Mouse (Mus musculus): Measurements from ENCODE around the gene Foxp1. TPM values are rescaled to one million over a fixed set of nuclear protein-coding genes. Genes with fewer than 3 reads are reported as not detected.

Foxp1 gene
- total and polyA plus RNA-seq, 3 experiments = 16.1 to 42.0 TPM; not detected in 1

- Histone ChIP-seq H3K4me1 (ENCODE audit: control insufficient read depth in 1 of 2, insufficient read depth in 2 of 2, low read length in 2 of 2) (no peaks in the 10 kb centered on the region), H3K27ac (ENCODE audit: control insufficient read depth, low read depth, low read length) (no peak overlapping the region), H3K27me3 (ENCODE audit: control insufficient read depth in 1 of 2, insufficient read depth in 2 of 2, low read length in 2 of 2) (no peaks in the 10 kb centered on the region), H3K9me3 (replicated peaks; ENCODE audit: insufficient read depth, low read length) (no peaks in the 10 kb centered on the region), H3K4me3 (ENCODE audit: control insufficient read depth in 1 of 2, insufficient read depth in 1 of 2, low read depth in 2 of 2, low read length in 2 of 2) (no peak overlapping the region), H3K79me2 (ENCODE audit: control insufficient read depth, insufficient read depth, low read length, poor library complexity) (no peaks in the 10 kb centered on the region), H3K36me3 (ENCODE audit: control insufficient read depth in 1 of 2, insufficient read depth in 2 of 2, low read length in 2 of 2) (no peaks in the 10 kb centered on the region; a peak in 1 of 4 replicates), H3K9ac (ENCODE audit: control insufficient read depth, low read depth, low read length, poor library complexity, severe bottlenecking) (no peak overlapping the region)
- DNase-seq (ENCODE audit: low read depth, low spot score) = no peak
- no peak for TF ChIP-seq NELFE (IDR thresholded peaks at IDR 0.05; ENCODE audit: low read depth, low read length)
- no peak for TF ChIP-seq CTCF (IDR thresholded peaks at IDR 0.05 in 2 of 3, conservative IDR thresholded peaks at IDR 0.05 in 1 of 3; ENCODE audit: control insufficient read depth in 1 of 3, insufficient read depth in 1 of 3, low read depth in 2 of 3, low read length in 3 of 3, poor library complexity in 1 of 3, severe bottlenecking in 1 of 3)
- TF ChIP-seq ETS1 (IDR thresholded peaks at IDR 0.05; ENCODE audit: low read depth, low read length) = no peak
- TF ChIP-seq NRF1 (IDR thresholded peaks at IDR 0.05; ENCODE audit: insufficient read depth, low read depth, low read length, poor library complexity, severe bottlenecking) = no peak
- no peak for TF ChIP-seq EP300 (IDR thresholded peaks at IDR 0.05; ENCODE audit: low read depth in 1 of 2, low read length in 2 of 2)
These were observed 451.8 kb downstream of the Foxp1 start for GRCm38 (mm10) chr6:99070710-99071109.

DNA sequence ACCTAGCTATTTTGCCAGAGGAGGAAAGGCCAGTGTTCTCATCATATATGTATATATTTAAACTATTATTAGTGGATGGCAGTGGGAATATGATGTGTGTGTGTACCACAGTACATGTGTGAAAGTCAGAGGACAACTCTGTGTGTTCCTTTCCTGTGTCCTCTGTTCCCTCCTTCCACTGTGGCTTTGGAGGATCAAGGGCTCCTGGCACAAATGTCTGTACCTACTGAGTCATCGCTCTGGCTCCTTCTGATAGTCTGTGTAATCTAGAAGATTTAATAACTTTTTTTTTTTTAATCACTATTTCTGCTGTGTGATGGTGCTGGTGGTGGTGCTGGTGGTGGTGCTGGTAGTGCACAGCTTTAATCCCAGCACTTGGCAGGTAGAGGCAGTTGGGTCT lies 452.8 kb downstream of the Foxp1 start:
- Histone ChIP-seq H3K9ac (ENCODE audit: control insufficient read depth, low read depth, low read length, poor library complexity, severe bottlenecking) (no peak overlapping the region), H3K9me3 (replicated peaks; ENCODE audit: insufficient read depth, low read length) (no peaks in the 10 kb centered on the region), H3K79me2 (ENCODE audit: control insufficient read depth, insufficient read depth, low read length, poor library complexity) (no peaks in the 10 kb centered on the region), H3K27ac (ENCODE audit: control insufficient read depth, low read depth, low read length) (no peak overlapping the region), H3K4me3 (ENCODE audit: control insufficient read depth in 1 of 2, insufficient read depth in 1 of 2, low read depth in 2 of 2, low read length in 2 of 2) (no peak overlapping the region), H3K36me3 (ENCODE audit: control insufficient read depth in 1 of 2, insufficient read depth in 2 of 2, low read length in 2 of 2) (no peaks in the 10 kb centered on the region; a peak in 1 of 4 replicates), H3K4me1 (ENCODE audit: control insufficient read depth in 1 of 2, insufficient read depth in 2 of 2, low read length in 2 of 2) (no peaks in the 10 kb centered on the region), H3K27me3 (ENCODE audit: control insufficient read depth in 1 of 2, insufficient read depth in 2 of 2, low read length in 2 of 2) (no peaks in the 10 kb centered on the region)
- no peak for TF ChIP-seq UBTF (IDR thresholded peaks at IDR 0.05; ENCODE audit: borderline replicate concordance, insufficient read depth, low read depth, low read length)
- no peak for DNase-seq (ENCODE audit: low read depth, low spot score)

DNA sequence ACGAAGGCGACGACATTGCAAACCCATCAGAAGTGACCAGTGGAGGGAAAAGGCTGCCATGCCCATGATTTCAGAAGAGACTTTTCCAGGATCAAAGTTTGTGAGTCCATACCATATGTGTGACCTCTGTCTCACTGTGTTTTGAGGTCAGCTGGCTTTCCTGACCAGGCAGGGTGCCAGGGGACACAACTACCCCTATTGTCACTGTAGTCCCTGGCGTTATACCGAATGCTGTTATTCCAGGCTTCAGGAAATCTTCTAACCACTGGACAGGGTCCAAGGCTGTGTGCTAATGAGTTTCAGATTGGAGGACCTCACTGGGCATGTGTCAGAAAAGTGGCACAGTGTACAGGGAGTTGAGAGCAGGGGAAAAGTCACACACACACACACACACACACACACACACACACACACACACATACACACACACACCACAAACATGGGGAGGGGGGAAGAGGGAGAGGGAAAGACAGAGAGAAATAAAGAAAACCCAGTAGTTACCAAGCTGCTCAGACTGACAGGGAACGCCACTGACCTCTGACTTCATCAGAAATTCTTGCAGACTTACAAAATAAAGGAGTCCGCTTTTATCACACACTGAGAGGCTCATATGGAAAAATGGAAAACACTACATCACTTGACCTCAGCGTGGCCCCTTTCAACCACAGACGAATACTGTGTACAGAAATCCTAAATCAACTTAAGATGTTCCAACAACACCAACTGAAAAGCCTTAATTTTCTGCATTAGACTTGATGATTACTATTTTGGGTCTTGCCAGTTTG lies 456.8 kb downstream of the Foxp1 start:
- no peaks in the 10 kb centered on the region for H3K36me3 ChIP-seq (ENCODE audit: control insufficient read depth in 1 of 2, insufficient read depth in 2 of 2, low read length in 2 of 2)
- no peak for DNase-seq (ENCODE audit: low read depth, low spot score)
- no peak overlapping the region for H3K27ac ChIP-seq (ENCODE audit: control insufficient read depth, low read depth, low read length)
- no peaks in the 10 kb centered on the region for H3K27me3 ChIP-seq (ENCODE audit: control insufficient read depth in 1 of 2, insufficient read depth in 2 of 2, low read length in 2 of 2)
- no peaks in the 10 kb centered on the region for H3K9me3 ChIP-seq (replicated peaks; ENCODE audit: insufficient read depth, low read length)
- H3K4me1 ChIP-seq (ENCODE audit: control insufficient read depth in 1 of 2, insufficient read depth in 2 of 2, low read length in 2 of 2) = no peaks in the 10 kb centered on the region
- H3K4me3 ChIP-seq (ENCODE audit: control insufficient read depth in 1 of 2, insufficient read depth in 1 of 2, low read depth in 2 of 2, low read length in 2 of 2) = no peak overlapping the region
- H3K9ac ChIP-seq (ENCODE audit: control insufficient read depth, low read depth, low read length, poor library complexity, severe bottlenecking) = no peak overlapping the region
- TF ChIP-seq USF2 (IDR thresholded peaks at IDR 0.05; ENCODE audit: borderline replicate concordance in 1 of 2, insufficient read depth in 1 of 2, low read depth in 1 of 2, low read length in 2 of 2) (no peak), JUND (IDR thresholded peaks at IDR 0.05; ENCODE audit: low read depth, low read length) (no peak), MYC (IDR thresholded peaks at IDR 0.05; ENCODE audit: low read depth, low read length) (no peak)
- H3K79me2 ChIP-seq (ENCODE audit: control insufficient read depth, insufficient read depth, low read length, poor library complexity) = no peaks in the 10 kb centered on the region

Data from MEL (cell line).